Mouse (Mus musculus) embryonic facial prominence, embryonic 11.5 days (tissue): ENCODE data around the gene Tshr. TPM values are rescaled to one million over a fixed set of nuclear protein-coding genes. Genes with fewer than 3 reads are reported as not detected.

Experiments used
- ATAC-seq: fragments of 200-750 bp; cut with Nextera tagmentation; replicated peaks from 2 replicates; pipeline ENCODE4 v1.8.0; 2017; ENCODE audit warnings: low read depth; ENCODE audit not compliant: insufficient number of reproducible peaks, low FRiP score, low TSS enrichment
- DNase-seq: peaks from one replicate; pipeline ENCODE4 v3.0.0-alpha.2; 2015; ENCODE audit warnings: low spot score
- H3K27ac ChIP-seq: fragments of 300-500 bp; sonication (generic); replicated peaks from 2 replicates; pipeline ENCODE4 v1.5.1; 2014; ENCODE audit warnings: mild to moderate bottlenecking, low read depth, low read length, control low read depth
- H3K27me3 ChIP-seq: fragments of 300-500 bp; sonication (generic); 2 replicates; pipeline ENCODE4 v1.6.1; 2014; ENCODE audit warnings: mild to moderate bottlenecking, low read length, moderate library complexity, mixed read lengths; ENCODE audit not compliant: control insufficient read depth, insufficient read depth
- H3K36me3 ChIP-seq: fragments of 300-500 bp; sonication (generic); replicated peaks from 2 replicates; pipeline ENCODE4 v1.6.1; 2014; ENCODE audit warnings: low read depth, mild to moderate bottlenecking, low read length, moderate library complexity, mixed read lengths; ENCODE audit not compliant: control insufficient read depth, insufficient read depth
- H3K4me1 ChIP-seq: fragments of 300-500 bp; sonication (generic); 2 replicates; pipeline ENCODE4 v1.6.1; 2014; ENCODE audit warnings: low read length, mixed read lengths; ENCODE audit not compliant: control insufficient read depth, insufficient read depth
- H3K4me2 ChIP-seq: fragments of 300-500 bp; sonication (generic); 2 replicates; pipeline ENCODE4 v1.6.1; 2014; ENCODE audit warnings: low read depth, mild to moderate bottlenecking, control low read depth, low read length, moderate library complexity
- H3K4me3 ChIP-seq: fragments of 300-500 bp; sonication (generic); 2 replicates; pipeline ENCODE4 v1.5.1; 2014; ENCODE audit warnings: low read depth, low read length, control low read depth
- H3K9ac ChIP-seq: fragments of 300-500 bp; sonication (generic); replicated peaks from 2 replicates; pipeline ENCODE4 v1.6.1; 2014; ENCODE audit warnings: mild to moderate bottlenecking, control low read depth, low read length
- H3K9me3 ChIP-seq: fragments of 300-500 bp; sonication (generic); replicated peaks from 2 replicates; pipeline ENCODE4 v1.6.1; 2016; ENCODE audit warnings: mild to moderate bottlenecking, low read length, inconsistent platforms, mixed read lengths; ENCODE audit not compliant: control insufficient read depth
- WGBS: fragments of 180-500 bp; shearing (Covaris S2); extraction: QIAGEN DNeasy Blood & Tissue Kit; methylation state at CpG from one replicate; pipeline ENCODE4 v1.1.7; 2014; 5-methylcytosine and 5-hydroxymethylcytosine counted together
- polyA plus RNA-seq: library from polyadenylated mRNA; unstranded; fragments of >200 nt; fragmentation: Nextera tagmentation; extraction: Ambion mirVana; gene quantifications from 2 replicates; pipeline ENCODE4 v1.2.1, GENCODE M21; 2014

Gene Tshr
- polyA plus RNA-seq, 1 experiment from 2014 or later = 0.20 TPM

DNA sequence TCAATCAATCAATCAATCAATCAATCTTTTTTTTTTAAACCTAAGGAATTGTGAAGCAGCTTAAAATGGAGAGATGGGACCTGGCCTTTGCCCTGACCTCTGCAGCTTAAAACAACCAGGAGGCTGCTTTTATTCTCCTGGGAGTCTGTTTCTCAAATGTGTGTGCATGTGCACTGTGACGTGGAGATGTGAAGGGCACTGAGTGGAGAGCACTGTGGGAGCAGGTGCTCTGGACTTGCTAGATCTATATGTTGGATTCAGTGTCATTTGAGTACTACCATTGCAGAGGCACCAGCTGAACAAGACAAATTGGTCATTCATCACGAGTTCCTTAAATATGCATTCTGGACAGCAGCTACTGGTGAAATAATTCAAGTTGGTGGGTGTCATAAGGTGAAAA, 42.8 kb downstream of the Tshr start:
- no peak overlapping the region for H3K4me3 ChIP-seq
- DNase-seq = no peak
- H3K9me3 ChIP-seq = no peaks in the 10 kb centered on the region
- H3K27ac ChIP-seq = no peak overlapping the region
- no peak overlapping the region for H3K4me2 ChIP-seq
- ATAC-seq = no peak
- H3K27me3 ChIP-seq = no peaks in the 10 kb centered on the region
- 49% methylated on average over 2 of the region's 2 CpGs for WGBS
- no peaks in the 10 kb centered on the region for H3K4me1 ChIP-seq
- no peaks in the 10 kb centered on the region for H3K36me3 ChIP-seq
- H3K9ac ChIP-seq = no peak overlapping the region

GRCm38 (mm10) chr12:91482195-91482733, 97.9 kb downstream of the Tshr start:
- Histone ChIP-seq H3K4me2 (no peak overlapping the region), H3K9ac (no peak overlapping the region), H3K27me3 (no peaks in the 10 kb centered on the region), H3K36me3 (no peaks in the 10 kb centered on the region), H3K4me3 (no peak overlapping the region), H3K4me1 (no peaks in the 10 kb centered on the region), H3K9me3 (no peaks in the 10 kb centered on the region), H3K27ac (no peak overlapping the region)
- WGBS = 87% methylated on average over 13 of the region's 13 CpGs
- no peak for DNase-seq
- ATAC-seq = no peak

- no peak overlapping the region for H3K9ac ChIP-seq
- DNase-seq (no peak), ATAC-seq (no peak)
- no peak overlapping the region for H3K4me2 ChIP-seq
- H3K4me1 ChIP-seq = no peaks in the 10 kb centered on the region
- no peaks in the 10 kb centered on the region for H3K36me3 ChIP-seq
- H3K9me3 ChIP-seq = no peaks in the 10 kb centered on the region
- H3K27ac ChIP-seq = no peak overlapping the region
- H3K4me3 ChIP-seq = no peak overlapping the region
- 91% methylated on average over 4 of the region's 4 CpGs for WGBS
- no peaks in the 10 kb centered on the region for H3K27me3 ChIP-seq
These were observed 102.0 kb downstream of the Tshr start for GRCm38 (mm10) chr12:91486342-91486741.

DNA sequence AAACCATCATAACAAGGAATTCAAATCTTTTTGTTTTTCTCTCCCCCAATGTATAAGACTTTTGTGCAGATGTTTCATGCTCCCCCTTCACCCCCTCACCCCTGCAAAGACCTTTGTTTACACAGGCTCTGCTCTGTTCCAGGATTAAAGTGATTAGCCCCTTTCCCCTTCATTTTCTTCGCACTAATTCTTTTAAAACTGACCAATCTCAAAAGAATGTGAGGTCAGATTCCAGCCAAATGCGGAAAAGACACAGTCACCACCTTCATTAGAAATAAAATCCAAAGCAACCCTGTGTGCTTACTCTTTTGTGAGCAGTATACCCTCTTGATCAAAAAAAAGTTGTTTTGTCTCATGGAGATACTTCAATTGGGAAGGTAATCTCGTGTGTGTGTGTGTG, 104.0 kb downstream of the Tshr start:
- no peaks in the 10 kb centered on the region for H3K27me3 ChIP-seq
- H3K27ac ChIP-seq = no peak overlapping the region
- H3K9ac ChIP-seq = no peak overlapping the region
- DNase-seq = no peak
- no peak for ATAC-seq
- no peaks in the 10 kb centered on the region for H3K4me1 ChIP-seq
- no peaks in the 10 kb centered on the region for H3K36me3 ChIP-seq
- no peaks in the 10 kb centered on the region for H3K9me3 ChIP-seq
- H3K4me3 ChIP-seq = no peak overlapping the region
- 34% methylated on average over 3 of the region's 3 CpGs for WGBS
- no peak overlapping the region for H3K4me2 ChIP-seq

GRCm38 (mm10) chr12:91495497-91496225, 111.3 kb downstream of the Tshr start:
- Histone ChIP-seq H3K4me1 (no peaks in the 10 kb centered on the region), H3K27me3 (no peaks in the 10 kb centered on the region), H3K4me2 (no peak overlapping the region), H3K27ac (no peak overlapping the region), H3K36me3 (no peaks in the 10 kb centered on the region), H3K4me3 (no peak overlapping the region), H3K9ac (no peak overlapping the region), H3K9me3 (no peaks in the 10 kb centered on the region)
- DNase-seq = no peak
- WGBS = 57% methylated on average over 11 of the region's 11 CpGs
- ATAC-seq = no peak

- Histone ChIP-seq H3K4me3 (no peak overlapping the region), H3K9me3 (no peaks in the 10 kb centered on the region), H3K4me1 (no peaks in the 10 kb centered on the region), H3K27me3 (no peaks in the 10 kb centered on the region), H3K9ac (no peak overlapping the region), H3K36me3 (no peaks in the 10 kb centered on the region), H3K4me2 (no peak overlapping the region), H3K27ac (no peak overlapping the region)
- WGBS = 62% methylated on average over 3 of the region's 3 CpGs
- DNase-seq = no peak
- no peak for ATAC-seq
These were observed 111.8 kb downstream of the Tshr start for GRCm38 (mm10) chr12:91496226-91496558.

DNA sequence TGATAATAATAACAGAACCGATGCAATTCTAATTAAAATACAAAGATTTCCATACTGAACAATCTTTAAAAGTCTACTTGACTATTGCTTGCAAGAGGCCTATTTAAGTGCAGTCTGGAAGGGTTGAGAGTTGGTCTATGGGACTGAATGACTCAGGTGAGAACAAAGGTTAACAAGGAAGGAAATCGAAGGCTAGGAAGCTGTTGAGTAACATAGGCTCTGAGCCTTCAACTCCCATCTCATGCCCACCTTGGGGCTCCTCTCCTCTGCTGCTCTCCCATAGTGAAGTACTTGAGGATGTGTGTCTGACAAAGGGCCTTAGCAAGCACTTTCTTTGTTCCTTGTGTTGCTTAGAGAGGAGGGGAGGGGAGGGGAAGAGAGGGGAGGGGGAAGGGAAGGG, 116.1 kb downstream of the Tshr start:
- H3K4me1 ChIP-seq = no peaks in the 10 kb centered on the region
- ATAC-seq (no peak), DNase-seq (no peak)
- no peak overlapping the region for H3K9ac ChIP-seq
- H3K36me3 ChIP-seq = no peaks in the 10 kb centered on the region
- H3K4me2 ChIP-seq = no peak overlapping the region
- no peaks in the 10 kb centered on the region for H3K9me3 ChIP-seq
- H3K4me3 ChIP-seq = no peak overlapping the region
- no peak overlapping the region for H3K27ac ChIP-seq
- no peaks in the 10 kb centered on the region for H3K27me3 ChIP-seq
- WGBS = 94% methylated on average over 2 of the region's 2 CpGs

DNA sequence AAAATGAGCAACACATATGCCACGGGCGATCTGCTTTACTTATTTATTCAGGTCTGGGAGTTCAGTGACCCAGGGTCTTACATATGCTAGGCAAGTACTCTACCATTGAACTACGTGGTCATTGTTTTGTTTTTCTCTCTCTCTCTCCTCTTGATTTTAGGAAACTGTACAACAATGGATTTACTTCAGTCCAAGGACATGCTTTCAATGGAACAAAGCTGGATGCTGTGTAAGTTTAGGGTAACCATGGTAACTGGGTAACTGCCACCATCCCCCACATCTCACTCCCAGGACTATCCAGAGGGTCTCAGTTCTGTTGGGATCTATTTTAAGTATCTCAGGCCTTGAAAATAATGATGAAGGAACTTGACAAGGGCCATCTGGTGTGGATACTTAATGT, 127.4 kb downstream of the Tshr start:
- DNase-seq (no peak), ATAC-seq (peak; percentile 12; the same call in 1 of the 2 replicates)
- no peak overlapping the region for H3K4me2 ChIP-seq
- no peaks in the 10 kb centered on the region for H3K36me3 ChIP-seq
- no peaks in the 10 kb centered on the region for H3K4me1 ChIP-seq
- WGBS = 57% methylated on average over 3 of the region's 3 CpGs
- H3K9me3 ChIP-seq = no peaks in the 10 kb centered on the region
- H3K4me3 ChIP-seq = no peak overlapping the region
- H3K27ac ChIP-seq = no peak overlapping the region
- H3K27me3 ChIP-seq = no peaks in the 10 kb centered on the region
- no peak overlapping the region for H3K9ac ChIP-seq
